Mouse (Mus musculus) megakaryocyte-erythroid progenitor cell, adult 5-6 weeks (primary cell): ENCODE results near the gene Xcl1. TPM values are rescaled to one million over a fixed set of nuclear protein-coding genes. Genes with fewer than 3 reads are reported as not detected.
"Not testable (repeated sequence)": the region's sequence is repeated elsewhere in the genome, so short reads cannot be mapped to it uniquely, and the experiment has no call there.

Experiments used
- ATAC-seq: replicated peaks from 2 replicates; pipeline ENCODE4 v1.8.0; 2016; ENCODE audit warnings: mild to moderate bottlenecking, inconsistent platforms; ENCODE audit not compliant: severe bottlenecking, poor library complexity, low FRiP score, low TSS enrichment
- total RNA-seq, 2 experiments: library from RNA; stranded (forward) in 1 of 2; stranded (reverse) in 1 of 2; fragments of 200-1000, 215-1000 nt in 1 of 2; fragments of >200 nt in 1 of 2; fragmentation: Nextera tagmentation in 1 of 2; gene quantifications; 2 replicates each; pipeline ENCODE4 v1.2.3; 2014 to 2017

The Xcl1 gene
- 25.0 TPM in 1 of 2 replicates, not detected in the other for total RNA-seq (2014; fragmentation: Nextera tagmentation)
- total RNA-seq (2017), result 26.7 TPM in 1 of 2 replicates, not detected in the other

DNA sequence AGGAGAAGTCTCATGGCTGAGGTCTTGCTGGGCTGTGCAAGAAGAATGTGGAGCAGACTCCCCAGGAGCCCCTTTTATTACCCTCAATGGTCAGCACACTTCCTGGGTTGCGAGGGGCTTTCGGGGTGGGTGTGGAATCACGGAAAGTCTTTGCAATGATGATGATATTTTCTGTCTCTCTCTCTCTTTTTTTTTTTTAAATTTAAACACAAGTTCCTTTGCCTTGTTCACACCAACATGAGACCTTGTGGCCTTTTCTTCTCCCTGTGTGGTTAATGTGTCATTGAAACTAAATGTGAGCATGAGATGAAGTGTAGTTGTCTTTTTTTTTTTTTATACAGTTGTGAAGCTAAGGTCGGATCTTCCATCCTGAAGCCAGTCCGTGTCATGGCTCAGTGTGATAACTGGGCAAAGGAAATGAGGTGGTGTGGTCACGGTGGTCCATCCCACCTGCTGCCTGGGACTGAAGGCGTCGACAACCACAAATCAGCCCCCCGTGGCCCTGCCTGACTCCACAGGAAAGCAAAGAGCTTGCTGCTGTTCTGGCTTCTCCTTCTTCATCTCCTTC is at the start of gene Xcl1:
TSS of gene Xcl1 (minus strand) at position 51 of the 568 bp plus-strand sequence.
- ATAC-seq, result no peak

- ATAC-seq, result not testable (repeated sequence)
These were observed 49.4 kb upstream of the Xcl1 start for GRCm38 (mm10) chr1:164984681-164985080.

- no peak for ATAC-seq
These were observed 42.0 kb upstream of the Xcl1 start for GRCm38 (mm10) chr1:164977351-164977750.

- no peak for ATAC-seq
These were observed 40.4 kb upstream of the Xcl1 start for GRCm38 (mm10) chr1:164975729-164976128.

GRCm38 (mm10) chr1:164975276-164975675 is 39.9 kb upstream of the Xcl1 start:
- ATAC-seq, result no peak

GRCm38 (mm10) chr1:164973790-164974189 is 38.5 kb upstream of the Xcl1 start:
- no peak for ATAC-seq

DNA sequence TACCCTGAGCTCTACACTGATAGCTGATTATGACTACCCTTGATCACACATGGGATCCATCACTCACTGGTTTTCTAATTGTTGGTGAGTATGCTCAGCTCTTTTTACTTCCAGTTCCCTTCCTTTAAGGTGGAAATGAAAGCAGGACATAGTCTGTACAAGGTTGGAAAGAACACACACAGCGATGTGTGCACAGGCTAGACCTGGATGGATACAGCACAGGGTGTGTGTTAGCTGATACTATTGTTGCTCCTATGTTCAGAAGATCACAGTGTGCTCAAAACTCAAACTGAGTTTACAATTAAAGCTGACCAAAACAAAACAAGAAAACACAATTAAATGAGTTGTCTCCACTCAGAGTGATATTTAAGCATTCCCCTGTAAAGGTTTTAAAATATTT is 38.0 kb upstream of the Xcl1 start:
- ATAC-seq, result no peak

DNA sequence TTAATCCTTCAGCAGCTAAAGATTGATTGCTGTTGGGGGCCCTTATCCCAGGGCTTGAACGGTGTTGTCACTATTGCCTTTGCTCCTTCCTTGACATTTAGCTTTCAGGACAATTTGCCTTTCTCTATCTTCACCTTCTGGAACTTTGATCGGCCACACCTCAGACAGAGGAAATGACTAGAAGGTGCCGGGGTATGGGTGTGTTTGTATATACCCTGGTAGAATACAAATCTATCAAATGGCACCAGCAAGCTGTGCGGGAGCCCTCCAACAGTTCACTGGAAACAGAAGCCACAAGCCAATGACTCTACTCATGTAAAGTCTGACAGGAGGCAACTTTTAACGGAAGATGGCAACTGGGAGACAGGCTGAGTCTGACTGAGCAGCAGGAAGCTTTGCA is 37.4 kb upstream of the Xcl1 start:
- no peak for ATAC-seq

DNA sequence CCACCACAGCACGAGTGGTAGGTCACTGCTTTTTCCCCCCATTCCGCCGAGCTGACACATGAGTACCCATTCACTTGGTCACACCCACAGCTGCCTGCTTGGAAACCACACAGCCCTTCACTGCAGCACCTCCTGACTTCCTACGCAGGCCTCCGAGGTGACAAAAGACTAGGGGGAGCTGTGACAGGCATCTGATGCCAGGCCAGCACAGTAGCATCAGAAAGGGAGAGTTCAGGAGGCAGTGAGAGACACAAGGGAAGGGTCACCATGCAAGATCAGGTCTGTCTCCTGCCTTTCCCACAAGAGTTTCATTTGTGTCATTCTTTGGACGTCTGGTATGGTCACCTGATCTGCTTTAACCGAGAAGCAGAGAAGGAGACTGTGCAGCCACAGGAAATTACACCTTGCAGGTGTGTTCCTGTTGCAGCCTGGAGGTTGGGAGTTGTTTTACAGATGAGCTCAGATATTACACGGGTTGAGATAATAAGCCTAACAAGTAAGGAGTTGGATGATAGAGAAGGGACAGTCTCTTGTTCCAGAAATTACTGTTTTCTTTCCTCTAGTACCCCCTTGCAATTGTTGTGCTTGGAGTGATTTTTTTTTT is 30.9 kb upstream of the Xcl1 start:
- peak; percentile 37; the same call in 1 of the 2 replicates for ATAC-seq

- ATAC-seq, result 0 out of 2 replicates have a peak, but pooled peaks have one; percentile 32
These were observed 25.3 kb upstream of the Xcl1 start for GRCm38 (mm10) chr1:164960610-164961009.

GRCm38 (mm10) chr1:164959787-164960385 is 24.6 kb upstream of the Xcl1 start:
- ATAC-seq, result 0 out of 2 replicates have a peak, but pooled peaks have one; percentile 25

DNA sequence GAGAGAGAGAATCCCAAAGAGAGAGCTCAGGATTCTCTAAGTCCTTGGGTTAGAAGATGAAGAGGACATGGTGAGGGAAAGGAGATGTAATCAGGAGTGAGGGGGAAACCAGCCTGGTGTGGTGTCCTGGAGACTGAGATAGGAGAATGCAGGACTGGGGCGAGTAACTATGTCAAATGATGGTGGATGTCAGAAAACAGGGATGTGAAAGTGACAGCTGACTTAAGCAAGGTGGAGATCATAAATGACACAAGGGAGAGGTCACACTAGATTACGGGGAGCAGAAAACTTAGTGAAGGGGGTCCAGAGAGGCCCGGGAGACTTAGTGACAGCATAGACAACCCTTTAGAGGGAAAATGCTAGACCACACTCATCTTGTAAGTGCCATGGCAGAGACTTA is 23.8 kb upstream of the Xcl1 start:
- ATAC-seq, result no peak

DNA sequence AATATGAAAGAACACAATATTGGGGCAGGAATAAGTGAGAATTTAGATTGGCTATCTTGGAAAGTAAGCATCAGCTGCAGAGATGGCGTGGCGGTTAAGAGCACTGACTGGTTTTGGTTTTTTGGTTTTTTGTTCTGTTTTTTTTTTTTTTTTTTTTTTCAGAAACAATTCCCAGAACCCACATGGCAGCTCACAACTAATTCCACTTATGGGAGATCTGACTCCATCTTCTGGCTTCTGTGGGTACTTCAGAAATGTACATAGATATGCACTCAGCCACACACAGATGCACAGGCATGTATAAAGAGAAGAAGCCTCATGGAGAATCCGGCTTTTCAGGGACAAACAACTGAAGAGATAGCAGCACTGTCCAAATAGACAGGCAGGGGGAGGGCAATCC is 22.6 kb upstream of the Xcl1 start:
- no peak for ATAC-seq

GRCm38 (mm10) chr1:164956725-164957399 is 21.5 kb upstream of the Xcl1 start:
- no peak for ATAC-seq

GRCm38 (mm10) chr1:164955452-164956196 is 20.3 kb upstream of the Xcl1 start:
- ATAC-seq, result no peak

GRCm38 (mm10) chr1:164953574-164953973 is 18.2 kb upstream of the Xcl1 start:
- ATAC-seq, result no peak

- 0 out of 2 replicates have a peak, but pooled peaks have one; percentile 10 for ATAC-seq
These were observed 733 bp upstream of the Xcl1 start for GRCm38 (mm10) chr1:164936060-164936459.

DNA sequence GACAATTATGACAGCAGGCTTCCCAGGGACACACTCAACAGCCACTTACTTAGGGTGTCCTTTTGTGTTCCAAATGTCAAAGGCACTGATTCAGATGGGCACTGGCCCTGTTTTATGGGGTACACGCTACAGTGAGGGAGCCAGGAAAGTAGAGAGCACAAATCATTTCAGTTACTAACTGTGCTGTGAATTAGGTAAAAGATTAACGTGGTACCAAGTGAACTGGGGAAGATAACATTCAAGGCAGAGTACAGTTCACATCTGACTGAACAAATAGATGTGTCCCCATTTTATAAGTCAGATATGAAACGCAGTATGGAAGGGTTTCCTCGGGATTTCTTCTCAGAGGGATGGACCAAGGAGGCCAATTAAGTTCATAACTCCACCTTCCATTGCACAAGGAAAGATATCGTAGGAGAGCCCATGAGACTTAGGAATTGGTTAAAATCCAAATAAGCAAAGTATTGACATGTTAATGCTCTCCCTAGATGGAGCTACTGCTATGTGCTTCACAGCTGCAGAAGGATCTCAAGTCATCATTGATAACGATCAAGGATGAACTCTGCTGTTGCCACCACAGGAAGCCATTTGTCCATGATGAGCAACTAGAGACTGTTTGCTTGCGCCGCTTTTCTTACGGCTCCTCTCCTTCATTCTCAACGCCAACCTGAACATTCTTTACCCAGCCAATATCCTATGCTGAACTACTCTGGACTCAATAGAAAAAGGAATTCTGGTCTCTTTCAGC is 1.7 kb downstream of the Xcl1 start:
- no peak for ATAC-seq

GRCm38 (mm10) chr1:164931135-164931534 is 4.2 kb downstream of the Xcl1 start:
- ATAC-seq, result no peak
